Mouse (Mus musculus): ENCODE measurements around the gene Jagn1. TPM values are rescaled to one million over a fixed set of nuclear protein-coding genes. Genes with fewer than 3 reads are reported as not detected.

Jagn1 gene
- polyA plus RNA-seq, 1 experiment from 2014 or later, result 75.2 TPM

- Histone ChIP-seq H3K27me3 (no peaks in the 10 kb centered on the region), H3K4me2 (peak overlapping the region; percentile 91), H3K9me3 (no peaks in the 10 kb centered on the region), H3K4me1 (replicated peaks) (peaks cover 17% of the 10 kb centered on the region), H3K36me3 (peaks cover 29% of the 10 kb centered on the region), H3K4me3 (replicated peaks) (peak overlapping the region; percentile 63), H3K9ac (replicated peaks) (peak overlapping the region; percentile 78), H3K27ac (peak overlapping the region; percentile 78)
- ATAC-seq (ENCODE audit: insufficient number of reproducible peaks, insufficient read depth, low FRiP score, low TSS enrichment, low read depth), result peak; percentile 60; the same call in 1 of the 2 replicates
- WGBS, result 14% methylated on average over 16 of the region's 16 CpGs
Observed at GRCm38 (mm10) chr6:113418441-113419198, 23.7 kb upstream of the Jagn1 start.

DNA sequence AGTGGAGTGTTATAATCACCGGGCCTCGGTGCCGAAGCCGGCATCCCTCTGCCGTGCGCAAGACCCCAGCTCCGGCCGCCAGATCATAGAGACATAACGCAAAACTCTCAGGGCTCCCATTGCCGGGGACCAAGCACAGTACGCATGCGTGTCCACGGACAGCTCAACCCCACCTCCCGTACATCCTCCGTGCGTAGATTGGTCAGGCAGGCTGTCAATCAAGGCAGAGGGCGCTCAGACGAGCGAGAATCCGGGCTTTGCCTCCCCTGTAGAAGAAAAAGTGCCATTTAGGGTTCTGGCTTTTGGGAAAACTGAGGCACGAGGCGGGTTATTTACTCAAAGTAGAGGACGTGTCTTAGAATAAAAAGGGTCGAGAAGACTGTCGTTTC lies 23.2 kb upstream of the Jagn1 start, which contains the start of gene Rpusd3:
TSS of gene Rpusd3 (minus strand) at position 142 of the 389 bp plus-strand sequence.
- Histone ChIP-seq H3K36me3 (peaks cover 26% of the 10 kb centered on the region), H3K4me2 (peak within 1 kb of the TSS; percentile 91), H3K9ac (replicated peaks) (peak within 1 kb of the TSS; percentile 78), H3K27ac (peak within 1 kb of the TSS; percentile 78), H3K9me3 (no peaks in the 10 kb centered on the region), H3K4me3 (replicated peaks) (peak within 1 kb of the TSS; percentile 63), H3K4me1 (replicated peaks) (peaks cover 17% of the 10 kb centered on the region), H3K27me3 (no peaks in the 10 kb centered on the region)
- under 1% methylated on average over 25 of the region's 25 CpGs for WGBS
- peak; percentile 96 for ATAC-seq (ENCODE audit: insufficient number of reproducible peaks, insufficient read depth, low FRiP score, low TSS enrichment, low read depth)

DNA sequence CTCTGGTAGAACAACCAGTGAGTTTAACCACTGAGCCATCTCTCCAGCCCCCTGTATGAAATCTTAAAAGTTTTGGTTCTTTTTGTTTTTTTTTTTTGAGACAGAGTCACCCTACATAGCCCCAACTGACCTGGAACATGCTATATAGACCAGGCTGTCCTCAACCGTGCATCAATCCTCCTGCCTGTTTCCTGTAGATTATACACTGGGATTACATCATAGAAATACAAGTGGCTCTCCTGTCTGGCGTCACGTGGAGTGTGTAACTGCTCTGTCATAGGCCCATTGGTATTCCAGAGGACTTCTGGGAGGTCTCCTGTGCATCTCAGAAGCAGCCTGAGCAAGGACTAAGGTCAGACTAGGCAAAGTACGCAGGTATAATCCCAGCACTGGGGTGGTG lies 19.4 kb upstream of the Jagn1 start:
- peaks cover 11% of the 10 kb centered on the region for H3K4me1 ChIP-seq (replicated peaks)
- ATAC-seq (ENCODE audit: insufficient number of reproducible peaks, insufficient read depth, low FRiP score, low TSS enrichment, low read depth), result no peak
- 78% methylated on average over 4 of the region's 4 CpGs for WGBS

DNA sequence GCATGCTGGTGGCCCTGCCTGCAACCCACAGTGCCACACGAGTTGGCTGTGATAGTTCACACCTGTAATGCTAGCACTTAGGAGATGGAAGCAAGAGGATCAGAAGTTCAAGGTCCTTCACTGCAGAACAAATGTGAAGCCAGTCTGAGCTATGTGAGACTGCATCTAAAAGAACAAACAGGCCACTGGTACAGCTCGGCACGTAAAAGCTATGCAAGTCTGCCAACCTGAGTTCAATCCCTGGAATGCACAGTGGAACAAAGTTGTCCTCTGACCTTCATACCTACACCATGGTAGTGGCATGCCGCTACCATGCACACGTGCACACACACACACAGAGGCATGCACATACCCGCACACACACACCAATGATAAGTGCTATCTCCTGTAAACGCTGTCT lies 18.2 kb upstream of the Jagn1 start:
- Histone ChIP-seq H3K9ac (replicated peaks) (no peak overlapping the region), H3K9me3 (no peaks in the 10 kb centered on the region), H3K36me3 (no peaks in the 10 kb centered on the region), H3K27me3 (no peaks in the 10 kb centered on the region; the same call in 1 of the 2 replicates), H3K27ac (no peak overlapping the region), H3K4me3 (replicated peaks) (no peak overlapping the region), H3K4me2 (no peak overlapping the region), H3K4me1 (replicated peaks) (peaks cover 3% of the 10 kb centered on the region; the same call in 1 of the 2 replicates)
- no peak for ATAC-seq (ENCODE audit: insufficient number of reproducible peaks, insufficient read depth, low FRiP score, low TSS enrichment, low read depth)
- 81% methylated on average over 7 of the region's 7 CpGs for WGBS

More for the DNA sequence above, 19.4 kb upstream of the Jagn1 start:
- Histone ChIP-seq H3K4me2 (no peak overlapping the region), H3K9ac (replicated peaks) (no peak overlapping the region), H3K27ac (no peak overlapping the region), H3K36me3 (no peaks in the 10 kb centered on the region), H3K27me3 (no peaks in the 10 kb centered on the region; the same call in 1 of the 2 replicates), H3K4me3 (replicated peaks) (no peak overlapping the region), H3K9me3 (no peaks in the 10 kb centered on the region)

DNA sequence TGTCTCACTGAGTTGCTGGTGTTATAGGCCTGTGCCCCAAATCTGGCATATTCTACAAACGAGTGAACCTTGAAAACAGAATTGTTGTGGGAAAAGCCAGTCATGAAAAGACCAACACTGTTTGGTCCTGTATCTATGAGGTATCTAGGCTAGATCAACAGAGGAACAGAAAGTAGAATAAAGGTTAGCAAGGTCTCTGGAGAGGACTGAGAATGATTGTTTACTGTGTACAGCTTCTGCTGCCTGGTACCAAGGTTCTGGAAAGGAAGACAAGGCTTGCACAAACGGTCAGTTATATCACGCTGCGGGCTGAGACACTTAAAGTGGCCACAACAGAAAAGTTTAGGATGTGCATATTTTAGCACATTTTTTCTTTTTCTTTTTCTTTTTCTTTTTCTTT lies 15.7 kb upstream of the Jagn1 start:
- Histone ChIP-seq H3K9me3 (no peaks in the 10 kb centered on the region), H3K36me3 (no peaks in the 10 kb centered on the region), H3K4me2 (no peak overlapping the region), H3K4me3 (replicated peaks) (no peak overlapping the region), H3K9ac (replicated peaks) (no peak overlapping the region), H3K27me3 (no peaks in the 10 kb centered on the region; the same call in 1 of the 2 replicates), H3K27ac (no peak overlapping the region), H3K4me1 (replicated peaks) (no peaks in the 10 kb centered on the region)
- ATAC-seq (ENCODE audit: insufficient number of reproducible peaks, insufficient read depth, low FRiP score, low TSS enrichment, low read depth), result no peak
- 89% methylated on average over 4 of the region's 4 CpGs for WGBS

DNA sequence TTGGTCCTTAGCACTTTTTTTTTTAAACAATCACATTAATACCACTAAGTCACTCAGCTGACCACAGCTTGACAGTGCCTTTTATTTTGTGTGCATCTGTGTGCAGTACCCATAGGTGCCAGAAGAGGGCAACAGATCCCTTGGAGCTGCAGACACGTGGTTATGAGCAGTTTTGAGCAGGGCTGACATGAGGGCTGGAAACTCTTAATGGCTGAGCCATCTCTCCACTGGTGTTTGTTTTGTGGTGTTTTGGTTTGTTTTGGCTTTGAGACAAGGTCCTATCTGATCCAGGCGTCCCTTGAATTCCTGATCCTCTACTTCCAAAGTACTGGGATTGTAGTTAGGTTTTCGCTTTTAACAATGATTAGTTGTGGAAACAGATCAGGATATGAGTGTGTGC lies 15.0 kb upstream of the Jagn1 start:
- Histone ChIP-seq H3K4me1 (replicated peaks) (no peaks in the 10 kb centered on the region), H3K4me3 (replicated peaks) (no peak overlapping the region), H3K4me2 (no peak overlapping the region), H3K9me3 (no peaks in the 10 kb centered on the region), H3K9ac (replicated peaks) (no peak overlapping the region), H3K27me3 (no peaks in the 10 kb centered on the region; the same call in 1 of the 2 replicates), H3K36me3 (no peaks in the 10 kb centered on the region), H3K27ac (no peak overlapping the region)
- 67% methylated on average over 3 of the region's 3 CpGs for WGBS
- no peak for ATAC-seq (ENCODE audit: insufficient number of reproducible peaks, insufficient read depth, low FRiP score, low TSS enrichment, low read depth)

GRCm38 (mm10) chr6:113428006-113428405 lies 14.4 kb upstream of the Jagn1 start:
- no peak overlapping the region for H3K4me2 ChIP-seq
- H3K4me1 ChIP-seq (replicated peaks), result no peaks in the 10 kb centered on the region
- no peak overlapping the region for H3K4me3 ChIP-seq (replicated peaks)
- no peak for ATAC-seq (ENCODE audit: insufficient number of reproducible peaks, insufficient read depth, low FRiP score, low TSS enrichment, low read depth)
- no peaks in the 10 kb centered on the region for H3K9me3 ChIP-seq
- no peak overlapping the region for H3K9ac ChIP-seq (replicated peaks)
- no peaks in the 10 kb centered on the region for H3K36me3 ChIP-seq
- H3K27ac ChIP-seq, result no peak overlapping the region
- 91% methylated on average over 16 of the region's 16 CpGs for WGBS
- H3K27me3 ChIP-seq, result no peaks in the 10 kb centered on the region; the same call in 1 of the 2 replicates

GRCm38 (mm10) chr6:113429965-113430364 lies 12.4 kb upstream of the Jagn1 start:
- no peak for ATAC-seq (ENCODE audit: insufficient number of reproducible peaks, insufficient read depth, low FRiP score, low TSS enrichment, low read depth)
- Histone ChIP-seq H3K9ac (replicated peaks) (no peak overlapping the region), H3K27me3 (no peaks in the 10 kb centered on the region; the same call in 1 of the 2 replicates), H3K4me3 (replicated peaks) (no peak overlapping the region), H3K4me1 (replicated peaks) (no peaks in the 10 kb centered on the region), H3K9me3 (no peaks in the 10 kb centered on the region), H3K36me3 (no peaks in the 10 kb centered on the region), H3K27ac (no peak overlapping the region), H3K4me2 (no peak overlapping the region)
- WGBS, result 77% methylated on average over 3 of the region's 3 CpGs

DNA sequence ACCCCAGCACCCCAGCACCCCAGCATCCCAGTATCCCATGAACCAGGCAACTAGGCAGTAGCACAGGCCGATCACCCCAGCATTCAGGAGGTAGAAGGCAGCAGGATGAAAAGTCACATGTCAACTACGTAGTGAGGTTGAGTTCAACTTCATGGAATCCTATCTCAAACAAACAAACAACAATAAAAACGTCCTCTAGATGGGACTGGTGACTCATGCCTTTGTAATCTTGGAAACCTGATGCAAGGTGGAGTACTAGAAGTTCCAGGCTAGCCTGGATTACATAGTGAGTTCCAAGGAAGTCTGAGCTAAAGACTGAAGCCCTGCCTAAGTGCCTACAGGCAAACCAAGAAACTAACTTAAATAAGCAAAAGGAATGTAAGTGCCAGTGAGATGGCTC lies 11.5 kb upstream of the Jagn1 start:
- no peak for ATAC-seq (ENCODE audit: insufficient number of reproducible peaks, insufficient read depth, low FRiP score, low TSS enrichment, low read depth)
- Histone ChIP-seq H3K36me3 (no peaks in the 10 kb centered on the region), H3K27me3 (0 out of 2 replicates have a peak, but pooled peaks cover 3% of the 10 kb centered on the region), H3K9me3 (no peaks in the 10 kb centered on the region), H3K27ac (no peak overlapping the region), H3K9ac (replicated peaks) (no peak overlapping the region), H3K4me2 (no peak overlapping the region), H3K4me1 (replicated peaks) (no peaks in the 10 kb centered on the region), H3K4me3 (replicated peaks) (no peak overlapping the region)
- 57% methylated on average over 3 of the region's 3 CpGs for WGBS

DNA sequence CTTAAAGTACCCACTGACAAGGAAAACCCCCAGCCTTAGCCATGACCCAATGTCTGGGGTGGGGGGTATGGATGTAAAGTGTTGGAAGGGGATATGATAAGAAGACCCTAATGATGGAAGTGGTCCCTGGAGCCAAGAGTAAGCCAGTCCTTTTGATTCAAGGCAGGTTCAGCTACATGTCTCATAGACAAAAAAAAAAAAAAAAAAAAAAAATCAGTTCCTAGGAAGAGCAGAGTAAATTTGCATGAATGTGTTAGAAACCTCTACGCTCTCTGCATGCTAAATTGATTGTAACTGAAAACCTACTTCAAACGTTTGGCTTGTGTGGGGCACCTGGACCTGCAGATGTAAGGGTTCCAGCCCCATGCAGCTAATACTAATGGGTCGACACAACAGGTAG lies 10.6 kb upstream of the Jagn1 start:
- no peak overlapping the region for H3K4me2 ChIP-seq
- 52% methylated on average over 3 of the region's 3 CpGs for WGBS
- no peaks in the 10 kb centered on the region for H3K36me3 ChIP-seq
- ATAC-seq (ENCODE audit: insufficient number of reproducible peaks, insufficient read depth, low FRiP score, low TSS enrichment, low read depth), result no peak
- H3K27me3 ChIP-seq, result 0 out of 2 replicates have a peak, but pooled peaks cover 3% of the 10 kb centered on the region
- no peaks in the 10 kb centered on the region for H3K4me1 ChIP-seq (replicated peaks)
- no peak overlapping the region for H3K27ac ChIP-seq
- H3K9me3 ChIP-seq, result no peaks in the 10 kb centered on the region
- no peak overlapping the region for H3K9ac ChIP-seq (replicated peaks)
- no peak overlapping the region for H3K4me3 ChIP-seq (replicated peaks)

DNA sequence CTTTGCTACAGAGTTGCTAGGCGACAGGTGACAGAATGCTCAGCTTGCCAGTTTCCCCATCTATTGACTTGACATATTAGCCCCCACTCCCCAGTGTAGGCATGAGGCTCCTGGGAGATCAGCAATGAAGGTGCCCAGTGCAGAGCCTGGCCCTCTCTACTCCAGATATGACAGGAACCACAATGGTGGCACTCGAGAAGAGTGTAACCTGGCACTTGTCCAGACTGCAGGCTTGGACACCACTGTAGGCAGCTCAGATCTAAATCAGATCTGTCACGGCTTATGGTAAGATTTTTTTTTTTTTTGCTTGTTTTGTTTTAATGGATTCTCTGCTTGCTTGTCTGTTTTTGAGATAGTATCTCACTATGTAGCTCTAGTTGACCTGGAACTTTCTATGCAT lies 8.7 kb upstream of the Jagn1 start:
- Histone ChIP-seq H3K4me3 (replicated peaks) (no peak overlapping the region), H3K27ac (no peak overlapping the region), H3K4me2 (no peak overlapping the region), H3K27me3 (0 out of 2 replicates have a peak, but pooled peaks cover 3% of the 10 kb centered on the region), H3K36me3 (no peaks in the 10 kb centered on the region), H3K9ac (replicated peaks) (no peak overlapping the region), H3K4me1 (replicated peaks) (no peaks in the 10 kb centered on the region), H3K9me3 (no peaks in the 10 kb centered on the region)
- ATAC-seq (ENCODE audit: insufficient number of reproducible peaks, insufficient read depth, low FRiP score, low TSS enrichment, low read depth), result no peak
- 84% methylated on average over 3 of the region's 3 CpGs for WGBS
